Mouse (Mus musculus): Measurements from ENCODE around the gene Atp8a1. TPM values are rescaled to one million over a fixed set of nuclear protein-coding genes. Genes with fewer than 3 reads are reported as not detected.

Gene Atp8a1
- 26.0 and 27.0 TPM in 2 replicates for polyA plus RNA-seq (2012; rRNA removed)

GRCm38 (mm10) chr5:67847253-67848165 lies at the start of gene Atp8a1:
Gene Atp8a1 (minus strand): TSS chr5:67847434.

GRCm38 (mm10) chr5:67607804-67608673 lies 239.2 kb downstream of the Atp8a1 start, which contains the start of gene Shisa3:
Gene Shisa3 (plus strand): TSS chr5:67607882.

Other genes with a start within 250 kb of the Atp8a1 start
- gene Shisa3, start 239.6 kb downstream of the Atp8a1 start, polyA plus RNA-seq (2012; rRNA removed) = 6.5 and 12.3 TPM in 2 replicates
- gene Gm5108, start 94.2 kb upstream of the Atp8a1 start, polyA plus RNA-seq (2012; rRNA removed) = not detected in 2 replicates
- not detected in 2 replicates for gene Gm21905, start 99.0 kb upstream of the Atp8a1 start, polyA plus RNA-seq (2012; rRNA removed)
- 0.24 TPM in 1 of 2 replicates, not detected in the other for gene Grxcr1, start 184.4 kb upstream of the Atp8a1 start, polyA plus RNA-seq (2012; rRNA removed)